Mouse (Mus musculus) liver, embryonic 13.5 days (tissue): ENCODE measurements around the gene Sgsm3. TPM values are rescaled to one million over a fixed set of nuclear protein-coding genes. Genes with fewer than 3 reads are reported as not detected.

Experiments used
- ATAC-seq: fragments of 200-750 bp; cut with Nextera tagmentation; 2 replicates; pipeline ENCODE4 v1.8.0; 2017; ENCODE audit warnings: low read depth, mild to moderate bottlenecking, moderate number of reproducible peaks, moderate library complexity
- DNase-seq: peaks from one replicate; pipeline ENCODE4 v3.0.0; 2022
- H3K27ac ChIP-seq: fragments of 300-500 bp; sonication (generic); 2 replicates; pipeline ENCODE4 v1.5.1; 2015; ENCODE audit warnings: moderate library complexity, mild to moderate bottlenecking, inconsistent platforms
- H3K27me3 ChIP-seq: fragments of 300-500 bp; sonication (generic); 2 replicates; pipeline ENCODE4 v1.6.1; 2015; ENCODE audit warnings: mild to moderate bottlenecking, inconsistent platforms
- H3K36me3 ChIP-seq: fragments of 300-500 bp; sonication (generic); 2 replicates; pipeline ENCODE4 v1.6.1; 2015; ENCODE audit warnings: mild to moderate bottlenecking, inconsistent platforms
- H3K4me1 ChIP-seq: fragments of 300-500 bp; sonication (generic); replicated peaks from 2 replicates; pipeline ENCODE4 v1.6.1; 2015; ENCODE audit warnings: inconsistent platforms
- H3K4me2 ChIP-seq: fragments of 300-500 bp; sonication (generic); 2 replicates; pipeline ENCODE4 v1.6.1; 2015; ENCODE audit warnings: inconsistent platforms, mild to moderate bottlenecking, moderate library complexity
- H3K4me3 ChIP-seq: fragments of 300-500 bp; sonication (generic); replicated peaks from 2 replicates; pipeline ENCODE4 v1.5.1; 2015; ENCODE audit warnings: mild to moderate bottlenecking, inconsistent platforms
- H3K9ac ChIP-seq: fragments of 300-500 bp; sonication (generic); 2 replicates; pipeline ENCODE4 v1.6.1; 2015; ENCODE audit warnings: mild to moderate bottlenecking, inconsistent platforms
- H3K9me3 ChIP-seq: fragments of 300-500 bp; sonication (generic); replicated peaks from 2 replicates; pipeline ENCODE4 v1.6.1; 2016; ENCODE audit warnings: inconsistent platforms
- WGBS: fragments of 180-500 bp; shearing (Covaris S2); methylation state at CpG from one replicate; pipeline ENCODE4 v1.1.7; 2015; ENCODE audit not compliant: insufficient replicate concordance; 5-methylcytosine and 5-hydroxymethylcytosine counted together
- polyA plus RNA-seq: library from polyadenylated mRNA; unstranded; fragments of >200 nt; fragmentation: Nextera tagmentation; extraction: Ambion mirVana; gene quantifications from 2 replicates; pipeline ENCODE4 v1.2.1, GENCODE M21; 2015

The Sgsm3 gene
- polyA plus RNA-seq, 1 experiment from 2014 or later, result 12.9 TPM

DNA sequence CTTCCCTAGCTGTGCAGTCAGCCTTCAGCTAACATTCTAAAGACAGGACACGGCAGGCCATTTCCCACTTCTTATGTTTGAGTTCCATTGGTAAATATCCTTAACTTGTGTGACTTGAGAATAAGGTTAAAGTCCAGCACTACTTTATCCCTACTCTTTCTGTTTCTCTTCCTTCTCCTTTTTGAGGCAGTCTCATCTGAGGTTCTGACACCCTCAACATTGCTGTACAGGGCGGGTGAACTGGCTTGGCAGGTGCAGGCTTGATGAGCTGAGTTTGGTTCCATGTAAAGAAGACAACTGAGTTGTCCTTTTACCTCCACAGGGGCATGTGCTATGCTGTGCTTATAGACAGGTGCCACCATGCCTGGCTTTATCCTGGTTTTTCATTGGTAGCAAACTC, 5.7 kb downstream of the Sgsm3 start:
- WGBS, result 74% methylated on average over 2 of the region's 2 CpGs
- DNase-seq (no peak), ATAC-seq (no peak)
- Histone ChIP-seq H3K4me2 (no peak overlapping the region), H3K4me1 (peaks cover 43% of the 10 kb centered on the region), H3K9ac (no peak overlapping the region), H3K9me3 (no peaks in the 10 kb centered on the region), H3K27me3 (no peaks in the 10 kb centered on the region), H3K36me3 (no peaks in the 10 kb centered on the region), H3K4me3 (no peak overlapping the region), H3K27ac (no peak overlapping the region)

DNA sequence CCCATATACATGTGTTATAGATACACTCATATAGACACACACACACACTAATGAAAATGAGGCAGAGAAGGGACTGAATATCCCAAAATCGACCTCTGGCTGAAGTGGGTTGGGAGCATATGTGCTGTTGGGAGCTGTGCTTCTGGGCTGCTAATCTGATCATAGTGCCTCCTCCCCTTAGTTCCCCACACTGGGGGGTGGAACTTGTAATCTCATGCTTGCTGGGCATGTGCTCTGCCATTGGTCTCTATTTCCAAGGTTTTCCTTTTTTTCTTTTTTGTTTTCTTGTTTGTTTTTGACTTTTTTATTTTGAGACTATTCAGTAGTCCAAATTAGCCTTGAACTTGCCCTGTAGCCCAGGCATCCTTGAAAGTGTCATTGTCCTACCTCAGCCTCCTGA, 10.8 kb downstream of the Sgsm3 start:
- Histone ChIP-seq H3K4me1 (peaks cover 21% of the 10 kb centered on the region), H3K36me3 (no peaks in the 10 kb centered on the region), H3K4me3 (no peak overlapping the region), H3K9ac (0 out of 2 replicates have a peak overlapping the region, but pooled peaks have one; percentile 31), H3K9me3 (no peaks in the 10 kb centered on the region), H3K27ac (no peak overlapping the region), H3K4me2 (no peak overlapping the region), H3K27me3 (no peaks in the 10 kb centered on the region)
- DNase-seq (peak; percentile 21), ATAC-seq (peak; percentile 83)
- WGBS, result 10% methylated on average over 1 of the region's 1 CpGs

DNA sequence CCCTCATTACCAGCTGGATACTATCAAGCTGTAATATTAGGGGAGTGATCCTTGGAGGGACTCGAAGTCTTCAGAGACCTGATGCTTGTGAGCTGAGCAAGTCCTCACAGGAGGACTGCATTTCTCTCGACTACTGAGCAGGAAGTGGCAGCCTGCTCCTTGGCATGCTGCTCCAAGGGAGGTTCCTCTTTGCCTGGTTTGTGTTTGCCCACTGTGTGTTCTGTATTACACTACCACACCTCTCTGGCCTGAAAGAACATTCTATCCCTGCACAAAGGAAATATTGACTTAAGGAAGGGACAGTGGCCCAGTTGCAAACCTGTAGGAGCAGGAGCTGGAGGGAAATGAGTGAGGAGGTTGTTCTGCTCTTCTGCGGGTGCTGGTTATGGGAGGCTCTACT, 12.1 kb downstream of the Sgsm3 start:
- no peaks in the 10 kb centered on the region for H3K27me3 ChIP-seq
- H3K4me3 ChIP-seq, result no peak overlapping the region
- no peak overlapping the region for H3K9ac ChIP-seq
- H3K9me3 ChIP-seq, result no peaks in the 10 kb centered on the region
- H3K27ac ChIP-seq, result no peak overlapping the region
- H3K36me3 ChIP-seq, result no peaks in the 10 kb centered on the region
- no peak overlapping the region for H3K4me2 ChIP-seq
- ATAC-seq, result no peak
- H3K4me1 ChIP-seq, result peaks cover 21% of the 10 kb centered on the region
- 50% methylated on average over 3 of the region's 3 CpGs for WGBS
- DNase-seq, result no peak

DNA sequence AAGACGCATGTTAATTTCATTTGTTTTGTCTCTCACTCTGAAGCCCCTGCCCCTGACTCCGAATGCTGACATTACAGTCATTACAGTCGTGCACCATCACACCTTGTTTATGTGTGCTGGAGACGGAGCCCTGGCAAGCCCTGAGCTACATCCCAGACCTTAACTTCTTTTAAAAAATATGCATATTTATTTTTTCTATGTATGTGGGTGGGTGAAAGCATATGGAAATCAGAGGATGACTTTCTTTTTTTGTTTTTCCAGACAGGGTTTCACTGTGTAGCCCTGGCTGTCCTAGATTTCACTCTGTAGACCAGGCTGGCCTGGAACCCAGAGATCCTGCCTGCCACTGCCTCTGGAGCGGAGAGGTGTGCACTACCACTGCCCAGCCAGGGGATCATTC, 17.4 kb downstream of the Sgsm3 start:
- Histone ChIP-seq H3K36me3 (no peaks in the 10 kb centered on the region), H3K9ac (no peak overlapping the region), H3K27ac (no peak overlapping the region), H3K4me3 (no peak overlapping the region), H3K4me2 (no peak overlapping the region), H3K9me3 (no peaks in the 10 kb centered on the region), H3K27me3 (no peaks in the 10 kb centered on the region), H3K4me1 (peaks cover 29% of the 10 kb centered on the region)
- no peak for DNase-seq
- 80% methylated on average over 5 of the region's 5 CpGs for WGBS
- no peak for ATAC-seq

DNA sequence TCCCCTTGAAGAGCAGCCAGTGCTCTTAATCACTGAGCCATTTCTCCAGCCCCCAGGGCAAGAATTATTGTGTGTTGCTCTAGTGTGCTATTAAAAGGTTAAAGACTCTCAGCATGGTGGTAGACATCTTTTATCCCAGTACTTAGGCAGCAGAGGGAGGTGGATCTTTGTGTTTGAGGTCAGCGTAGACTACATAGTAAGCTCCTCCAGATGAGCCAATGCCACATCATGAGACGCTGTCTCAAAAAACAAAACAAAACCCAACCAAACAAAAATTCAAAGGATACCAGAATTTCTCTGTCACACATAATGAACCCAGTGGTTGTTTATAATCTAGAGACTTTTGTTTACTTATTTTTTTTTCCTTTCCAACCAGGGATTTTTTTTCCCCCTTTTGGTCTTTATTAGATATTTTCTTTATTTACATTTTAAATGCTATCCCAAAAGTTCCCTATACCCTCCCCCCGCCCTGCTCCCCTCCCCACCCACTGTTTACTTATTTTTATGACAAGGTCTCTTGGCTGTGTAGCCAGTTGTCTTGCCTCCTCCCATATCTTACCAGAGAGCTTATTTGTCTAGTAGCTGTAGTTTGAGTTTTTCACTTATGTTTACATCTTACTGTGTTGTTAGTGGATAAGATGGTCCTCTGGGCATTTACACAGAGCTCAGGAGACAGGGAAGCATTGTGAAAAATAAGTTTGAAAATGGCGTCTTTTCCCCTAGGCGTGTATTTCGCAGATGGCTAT, 18.7 kb downstream of the Sgsm3 start:
- peaks cover 37% of the 10 kb centered on the region for H3K4me1 ChIP-seq
- ATAC-seq, result no peak
- DNase-seq, result no peak
- H3K27me3 ChIP-seq, result no peaks in the 10 kb centered on the region
- 77% methylated on average over 6 of the region's 6 CpGs for WGBS
- no peak overlapping the region for H3K4me3 ChIP-seq
- no peak overlapping the region for H3K4me2 ChIP-seq
- no peak overlapping the region for H3K9ac ChIP-seq
- no peaks in the 10 kb centered on the region for H3K9me3 ChIP-seq
- H3K27ac ChIP-seq, result no peak overlapping the region
- no peaks in the 10 kb centered on the region for H3K36me3 ChIP-seq

DNA sequence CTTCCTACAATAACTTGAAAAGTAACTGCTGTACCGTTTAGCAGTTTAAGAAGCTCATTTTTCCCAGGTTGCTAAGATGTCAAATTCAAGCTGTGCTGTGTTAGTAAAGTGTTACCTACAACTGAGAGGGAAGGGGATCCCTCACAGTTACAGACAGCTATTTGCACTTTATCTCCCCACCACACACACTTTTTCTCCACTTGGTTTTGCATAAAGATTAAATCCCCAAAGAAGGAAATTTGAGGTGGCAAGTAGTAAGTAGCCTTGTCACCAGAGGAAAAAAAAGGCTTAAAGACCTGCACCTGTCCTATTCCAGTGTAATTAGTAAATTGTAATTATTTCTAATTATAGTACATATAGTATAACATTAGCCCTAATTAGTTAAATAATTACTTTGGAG, 19.5 kb downstream of the Sgsm3 start:
- Histone ChIP-seq H3K4me1 (peaks cover 37% of the 10 kb centered on the region), H3K4me3 (no peak overlapping the region), H3K9me3 (no peaks in the 10 kb centered on the region), H3K27ac (no peak overlapping the region), H3K27me3 (no peaks in the 10 kb centered on the region), H3K4me2 (no peak overlapping the region), H3K36me3 (no peaks in the 10 kb centered on the region), H3K9ac (0 out of 2 replicates have a peak overlapping the region, but pooled peaks have one; percentile 34)
- DNase-seq (no peak), ATAC-seq (no peak)
- 34% methylated on average over 1 of the region's 1 CpGs for WGBS

DNA sequence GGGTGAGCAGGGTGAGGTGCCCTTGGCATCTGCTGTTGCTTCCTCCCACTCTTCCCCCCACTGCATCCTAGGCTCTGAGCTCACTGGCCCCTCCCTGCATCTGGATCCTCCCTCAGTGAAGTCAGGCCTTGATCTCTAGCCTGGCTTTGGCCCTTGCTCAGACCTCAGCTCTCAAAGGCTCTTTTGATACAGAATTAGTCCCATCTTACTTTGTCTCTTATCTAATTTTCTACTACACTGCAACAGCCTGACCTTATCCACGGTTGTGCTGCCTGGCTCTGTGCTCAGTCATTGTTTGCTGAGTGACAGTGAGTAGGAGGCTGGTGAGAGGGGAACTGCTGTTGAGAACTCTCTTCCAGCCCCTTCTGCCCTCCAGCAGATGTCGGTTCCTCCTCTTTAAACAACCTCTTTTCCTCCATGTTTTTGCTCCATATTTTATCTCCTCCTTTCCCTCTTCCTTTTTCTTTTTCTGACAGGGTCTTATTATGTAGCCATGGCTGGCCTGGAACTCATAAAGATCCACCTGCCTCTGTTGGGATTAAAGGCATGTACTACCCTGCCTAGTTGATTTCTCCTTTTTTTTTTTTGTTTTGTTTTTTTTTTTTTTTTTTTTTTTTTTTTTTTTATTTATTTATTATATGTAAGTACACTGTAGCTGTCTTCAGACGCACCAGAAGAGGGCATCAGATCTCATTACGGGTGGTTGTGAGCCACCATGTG, 23.0 kb downstream of the Sgsm3 start:
- 0 out of 2 replicates have a peak overlapping the region, but pooled peaks have one; percentile 26 for H3K27ac ChIP-seq
- H3K4me1 ChIP-seq, result peaks cover 41% of the 10 kb centered on the region

DNA sequence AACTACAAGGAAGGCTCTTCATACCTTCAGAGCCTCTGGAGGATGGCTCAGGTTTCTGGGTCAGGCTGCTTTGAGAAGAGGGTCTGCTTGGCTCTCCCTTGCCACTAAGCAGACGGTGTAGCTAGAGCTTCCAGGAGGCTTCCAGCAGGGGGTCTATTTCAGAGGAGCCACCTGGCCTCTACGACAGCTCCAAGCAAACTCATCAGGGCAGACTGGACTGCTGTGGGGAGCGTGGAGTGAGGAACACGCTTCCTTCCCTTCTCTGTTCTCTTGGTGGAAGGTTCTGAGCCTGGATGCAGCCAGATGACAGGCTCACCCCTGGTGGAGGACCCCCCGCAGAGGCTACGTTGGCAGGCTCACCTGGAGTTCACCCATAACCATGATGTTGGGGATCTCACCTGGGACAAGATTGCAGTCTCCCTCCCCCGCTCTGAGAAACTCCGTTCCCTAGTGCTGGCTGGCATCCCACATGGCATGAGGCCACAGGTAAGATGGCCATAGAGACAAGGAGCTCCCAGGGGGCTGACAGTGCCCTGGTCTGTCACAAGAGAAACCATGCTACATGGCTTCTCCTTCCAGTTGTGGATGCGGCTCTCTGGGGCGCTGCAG, 28.7 kb downstream of the Sgsm3 start:
- Histone ChIP-seq H3K4me2 (no peak overlapping the region), H3K27ac (no peak overlapping the region), H3K36me3 (peaks cover 17% of the 10 kb centered on the region), H3K4me1 (0 out of 2 replicates have a peak, but pooled peaks cover 4% of the 10 kb centered on the region), H3K9ac (no peak overlapping the region), H3K27me3 (no peaks in the 10 kb centered on the region), H3K4me3 (no peak overlapping the region), H3K9me3 (no peaks in the 10 kb centered on the region)
- ATAC-seq (no peak), DNase-seq (no peak)
- 85% methylated on average over 10 of the region's 10 CpGs for WGBS

More for the DNA sequence above, 23.0 kb downstream of the Sgsm3 start:
- DNase-seq, result no peak
- Histone ChIP-seq H3K4me3 (no peak overlapping the region), H3K9me3 (no peaks in the 10 kb centered on the region), H3K9ac (no peak overlapping the region), H3K4me2 (no peak overlapping the region), H3K36me3 (no peaks in the 10 kb centered on the region), H3K27me3 (no peaks in the 10 kb centered on the region)
- WGBS, result 28% methylated on average over 3 of the region's 4 CpGs
- peak; percentile 65 for ATAC-seq

DNA sequence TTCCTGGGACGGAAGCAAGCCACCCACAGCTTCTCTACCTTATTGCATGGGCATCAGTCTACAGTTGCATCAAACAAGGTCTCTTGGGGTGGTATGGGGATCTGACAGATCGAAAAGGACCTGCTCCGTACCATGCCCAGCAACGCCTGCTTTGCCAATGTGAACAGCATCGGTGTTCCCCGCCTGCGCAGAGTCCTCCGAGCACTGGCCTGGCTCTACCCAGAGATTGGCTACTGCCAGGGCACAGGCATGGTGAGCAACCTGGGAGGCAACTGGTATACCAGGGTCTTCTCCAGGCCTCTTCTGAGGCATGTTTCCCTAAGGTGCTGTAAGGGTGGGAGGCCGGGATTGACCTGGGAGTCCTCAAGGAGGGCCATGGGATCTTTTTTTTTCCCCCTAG, 29.8 kb downstream of the Sgsm3 start:
- Histone ChIP-seq H3K27me3 (no peaks in the 10 kb centered on the region), H3K9me3 (no peaks in the 10 kb centered on the region), H3K27ac (no peak overlapping the region), H3K4me2 (no peak overlapping the region), H3K4me3 (no peak overlapping the region), H3K9ac (no peak overlapping the region), H3K36me3 (peaks cover 24% of the 10 kb centered on the region), H3K4me1 (0 out of 2 replicates have a peak, but pooled peaks cover 4% of the 10 kb centered on the region)
- ATAC-seq (no peak), DNase-seq (no peak)
- WGBS, result 90% methylated on average over 9 of the region's 9 CpGs

DNA sequence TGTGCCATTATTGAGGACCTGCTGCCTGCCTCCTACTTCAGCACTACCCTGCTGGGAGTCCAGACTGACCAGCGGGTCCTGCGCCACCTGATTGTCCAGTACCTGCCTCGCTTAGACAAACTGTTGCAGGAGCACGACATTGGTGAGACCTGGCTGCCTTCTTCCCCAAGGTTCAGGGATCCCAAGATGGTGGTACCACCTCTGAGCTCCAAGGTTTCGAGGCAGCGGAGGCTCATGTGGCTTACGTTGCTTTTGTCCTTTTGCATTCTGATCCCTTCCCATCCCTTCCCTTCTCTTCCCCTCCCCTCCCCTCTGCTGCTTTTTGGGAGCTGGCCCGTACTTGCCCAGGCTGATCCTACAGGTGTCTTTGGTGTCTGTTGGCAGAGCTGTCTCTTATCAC, 30.3 kb downstream of the Sgsm3 start:
- Histone ChIP-seq H3K9me3 (no peaks in the 10 kb centered on the region), H3K27me3 (no peaks in the 10 kb centered on the region), H3K4me2 (no peak overlapping the region), H3K36me3 (peaks cover 30% of the 10 kb centered on the region), H3K4me3 (no peak overlapping the region), H3K9ac (no peak overlapping the region), H3K4me1 (0 out of 2 replicates have a peak, but pooled peaks cover 3% of the 10 kb centered on the region), H3K27ac (no peak overlapping the region)
- 87% methylated on average over 8 of the region's 8 CpGs for WGBS
- DNase-seq (no peak), ATAC-seq (no peak)

DNA sequence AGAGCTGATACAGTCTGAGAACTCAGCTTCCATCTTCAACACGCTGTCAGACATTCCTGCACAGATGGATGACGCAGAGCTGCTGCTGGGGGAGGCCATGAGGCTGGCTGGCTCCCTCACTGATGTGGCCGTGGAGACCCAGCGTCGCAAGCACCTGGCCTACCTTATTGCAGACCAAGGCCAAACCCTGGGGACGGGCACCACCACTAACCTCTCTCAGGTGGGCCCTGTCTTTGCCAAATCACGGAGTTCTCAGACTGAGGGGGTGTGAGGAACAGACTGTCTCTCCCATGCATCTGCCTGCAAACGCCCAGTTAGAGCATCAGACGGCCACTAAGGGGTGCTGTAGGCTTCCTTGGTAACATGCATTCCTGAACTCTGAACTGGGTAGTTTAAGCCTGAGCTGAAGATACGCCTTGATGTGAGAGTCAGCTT, 31.1 kb downstream of the Sgsm3 start:
- no peak overlapping the region for H3K4me2 ChIP-seq
- H3K36me3 ChIP-seq, result peaks cover 37% of the 10 kb centered on the region
- no peak overlapping the region for H3K9ac ChIP-seq
- ATAC-seq (no peak), DNase-seq (no peak)
- no peak overlapping the region for H3K4me3 ChIP-seq
- no peaks in the 10 kb centered on the region for H3K9me3 ChIP-seq
- 58% methylated on average over 10 of the region's 10 CpGs for WGBS
- no peaks in the 10 kb centered on the region for H3K27me3 ChIP-seq
- no peak overlapping the region for H3K27ac ChIP-seq
- H3K4me1 ChIP-seq, result no peaks in the 10 kb centered on the region
